Mouse (Mus musculus): Measurements from ENCODE around the gene Fam117a.
A peak's percentile ranks its signal among the peaks of the same experiment; 100 is the strongest.

Fam117a gene

GRCm38 (mm10) chr11:95333805-95334204 is 3.0 kb upstream of the Fam117a start:
- DNase-seq: no peak

GRCm38 (mm10) chr11:95334448-95335060 is 2.3 kb upstream of the Fam117a start:
- no peak for DNase-seq

GRCm38 (mm10) chr11:95337129-95337813 is 453 bp downstream of the Fam117a start:
- peak; percentile 83 for DNase-seq

- no peak for DNase-seq
Observed at GRCm38 (mm10) chr11:95337846-95338342, 1.1 kb downstream of the Fam117a start.

GRCm38 (mm10) chr11:95339471-95340021 is 2.7 kb downstream of the Fam117a start:
- no peak for DNase-seq

- no peak for DNase-seq
Observed at GRCm38 (mm10) chr11:95340259-95340658, 3.4 kb downstream of the Fam117a start.

- DNase-seq: no peak
Observed at GRCm38 (mm10) chr11:95340664-95341063, 3.8 kb downstream of the Fam117a start.

- DNase-seq: peak; percentile 54
Observed at GRCm38 (mm10) chr11:95343180-95343579, 6.4 kb downstream of the Fam117a start.

- peak; percentile 71 for DNase-seq
Observed at GRCm38 (mm10) chr11:95344181-95344580, 7.4 kb downstream of the Fam117a start.

GRCm38 (mm10) chr11:95350289-95350688 is 13.5 kb downstream of the Fam117a start:
- peak; percentile 42 for DNase-seq

GRCm38 (mm10) chr11:95350960-95351359 is 14.1 kb downstream of the Fam117a start:
- peak; percentile 46 for DNase-seq

GRCm38 (mm10) chr11:95352686-95353085 is 15.9 kb downstream of the Fam117a start:
- DNase-seq: no peak

- no peak for DNase-seq
Observed at GRCm38 (mm10) chr11:95353226-95353625, 16.4 kb downstream of the Fam117a start.

GRCm38 (mm10) chr11:95354228-95354944 is 17.6 kb downstream of the Fam117a start:
- DNase-seq: peak; percentile 48

GRCm38 (mm10) chr11:95354945-95355660 is 18.3 kb downstream of the Fam117a start:
- no peak for DNase-seq

- no peak for DNase-seq
Observed at GRCm38 (mm10) chr11:95355661-95356011, 18.8 kb downstream of the Fam117a start.

- no peak for DNase-seq
Observed at GRCm38 (mm10) chr11:95356039-95356438, 19.2 kb downstream of the Fam117a start.

GRCm38 (mm10) chr11:95356469-95357273 is 19.9 kb downstream of the Fam117a start:
- DNase-seq: peak; percentile 91

GRCm38 (mm10) chr11:95358263-95358662 is 21.4 kb downstream of the Fam117a start:
- DNase-seq: no peak

- no peak for DNase-seq
Observed at GRCm38 (mm10) chr11:95364388-95364787, 27.6 kb downstream of the Fam117a start.

- peak; percentile 93 for DNase-seq
Observed at GRCm38 (mm10) chr11:95365596-95365995, 28.8 kb downstream of the Fam117a start.

All from lung, postnatal 36 days (tissue).